Mouse (Mus musculus) stomach, embryonic 16.5 days (tissue): ENCODE data around the gene Tfrc. TPM values are rescaled to one million over a fixed set of nuclear protein-coding genes. Genes with fewer than 3 reads are reported as not detected.
"Not testable (repeated sequence)": the region's sequence is repeated elsewhere in the genome, so short reads cannot be mapped to it uniquely, and the experiment has no call there.

Experiments used
- ATAC-seq: fragments of 200-750 bp; cut with Nextera tagmentation; 2 replicates; pipeline ENCODE4 v1.8.0; 2017; ENCODE audit warnings: moderate number of reproducible peaks, moderate TSS enrichment; ENCODE audit not compliant: insufficient read depth, low FRiP score
- H3K27ac ChIP-seq: fragments of 300-500 bp; sonication (generic); 2 replicates; pipeline ENCODE4 v1.5.1; 2014; ENCODE audit warnings: low read length
- H3K27me3 ChIP-seq: fragments of 300-500 bp; sonication (generic); 2 replicates; pipeline ENCODE4 v1.6.1; 2014; ENCODE audit warnings: low read length, control low read depth, mixed read lengths; ENCODE audit not compliant: control insufficient read depth, insufficient read depth
- H3K36me3 ChIP-seq: fragments of 300-500 bp; sonication (generic); 2 replicates; pipeline ENCODE4 v1.6.1; 2014; ENCODE audit warnings: low read length; ENCODE audit not compliant: control insufficient read depth, insufficient read depth
- H3K4me1 ChIP-seq: fragments of 300-500 bp; sonication (generic); 2 replicates; pipeline ENCODE4 v1.6.1; 2014; ENCODE audit warnings: low read length, control low read depth, mixed read lengths; ENCODE audit not compliant: control insufficient read depth, insufficient read depth
- H3K4me2 ChIP-seq: fragments of 300-500 bp; sonication (generic); 2 replicates; pipeline ENCODE4 v1.6.1; 2014; ENCODE audit warnings: low read depth, low read length, mixed read lengths
- H3K4me3 ChIP-seq: fragments of 300-500 bp; sonication (generic); replicated peaks from 2 replicates; pipeline ENCODE4 v1.5.1; 2014; ENCODE audit warnings: mild to moderate bottlenecking, low read length
- H3K9ac ChIP-seq: fragments of 300-500 bp; sonication (generic); 2 replicates; pipeline ENCODE4 v1.6.1; 2014; ENCODE audit warnings: low read length
- H3K9me3 ChIP-seq: fragments of 300-500 bp; sonication (generic); replicated peaks from 2 replicates; pipeline ENCODE4 v1.6.1; 2016; ENCODE audit warnings: low read length, control low read depth; ENCODE audit not compliant: control insufficient read depth
- WGBS: fragments of 180-500 bp; shearing (Covaris S2); extraction: QIAGEN DNeasy Blood & Tissue Kit; methylation state at CpG from one replicate; pipeline ENCODE4 v1.1.7; 2014; 5-methylcytosine and 5-hydroxymethylcytosine counted together
- polyA plus RNA-seq: library from polyadenylated mRNA; unstranded; fragments of >200 nt; fragmentation: Nextera tagmentation; extraction: Ambion mirVana; gene quantifications from 2 replicates; pipeline ENCODE4 v1.2.1, GENCODE M21; 2015

The Tfrc gene
- polyA plus RNA-seq, 1 experiment from 2014 or later: 68.3 TPM

GRCm38 (mm10) chr16:32633486-32634012, 24.8 kb downstream of the Tfrc start:
- Histone ChIP-seq H3K4me3 (no peak overlapping the region), H3K4me1 (no peaks in the 10 kb centered on the region; the same call in 1 of the 2 replicates), H3K9me3 (no peaks in the 10 kb centered on the region), H3K27me3 (no peaks in the 10 kb centered on the region), H3K36me3 (peaks cover 27% of the 10 kb centered on the region; the same call in 1 of the 2 replicates), H3K27ac (no peak overlapping the region), H3K9ac (no peak overlapping the region), H3K4me2 (no peak overlapping the region)
- WGBS: 87% methylated on average over 4 of the region's 4 CpGs
- no peak for ATAC-seq

GRCm38 (mm10) chr16:32634183-32634582, 25.5 kb downstream of the Tfrc start:
- Histone ChIP-seq H3K27me3 (no peaks in the 10 kb centered on the region), H3K27ac (no peak overlapping the region), H3K9me3 (no peaks in the 10 kb centered on the region), H3K36me3 (peaks cover 27% of the 10 kb centered on the region; the same call in 1 of the 2 replicates), H3K4me2 (no peak overlapping the region), H3K4me1 (no peaks in the 10 kb centered on the region; the same call in 1 of the 2 replicates), H3K9ac (no peak overlapping the region), H3K4me3 (no peak overlapping the region)
- 80% methylated on average over 5 of the region's 5 CpGs for WGBS
- no peak for ATAC-seq

- Histone ChIP-seq H3K27me3 (no peaks in the 10 kb centered on the region), H3K4me1 (no peaks in the 10 kb centered on the region; the same call in 1 of the 2 replicates), H3K27ac (no peak overlapping the region), H3K9me3 (no peaks in the 10 kb centered on the region), H3K36me3 (0 out of 2 replicates have a peak, but pooled peaks cover 20% of the 10 kb centered on the region), H3K4me2 (no peak overlapping the region), H3K9ac (no peak overlapping the region), H3K4me3 (no peak overlapping the region)
- 62% methylated on average over 3 of the region's 3 CpGs for WGBS
- ATAC-seq: peak; percentile 35; the same call in 1 of the 2 replicates
Observed at GRCm38 (mm10) chr16:32635314-32635713, 26.6 kb downstream of the Tfrc start.

GRCm38 (mm10) chr16:32636331-32636730, 27.6 kb downstream of the Tfrc start:
- H3K9ac ChIP-seq: no peak overlapping the region
- no peaks in the 10 kb centered on the region for H3K27me3 ChIP-seq
- H3K4me3 ChIP-seq: no peak overlapping the region
- ATAC-seq: no peak
- no peak overlapping the region for H3K4me2 ChIP-seq
- no peak overlapping the region for H3K27ac ChIP-seq
- no peaks in the 10 kb centered on the region; the same call in 1 of the 2 replicates for H3K4me1 ChIP-seq
- H3K9me3 ChIP-seq: no peaks in the 10 kb centered on the region
- 84% methylated on average over 3 of the region's 3 CpGs for WGBS
- H3K36me3 ChIP-seq: 0 out of 2 replicates have a peak, but pooled peaks cover 12% of the 10 kb centered on the region

GRCm38 (mm10) chr16:32636871-32637521, 28.3 kb downstream of the Tfrc start:
- ATAC-seq: no peak

GRCm38 (mm10) chr16:32638476-32638875, 29.8 kb downstream of the Tfrc start:
- Histone ChIP-seq H3K36me3 (no peaks in the 10 kb centered on the region), H3K4me2 (no peak overlapping the region), H3K27me3 (no peaks in the 10 kb centered on the region), H3K9ac (no peak overlapping the region), H3K4me3 (no peak overlapping the region), H3K4me1 (no peaks in the 10 kb centered on the region; the same call in 1 of the 2 replicates), H3K9me3 (no peaks in the 10 kb centered on the region), H3K27ac (no peak overlapping the region)
- ATAC-seq: peak; percentile 35
- WGBS: 7% methylated on average over 8 of the region's 8 CpGs

More at GRCm38 (mm10) chr16:32636871-32637521, 28.3 kb downstream of the Tfrc start:
- Histone ChIP-seq H3K4me3 (no peak overlapping the region), H3K4me2 (no peak overlapping the region), H3K27me3 (no peaks in the 10 kb centered on the region), H3K9ac (no peak overlapping the region), H3K9me3 (no peaks in the 10 kb centered on the region), H3K36me3 (0 out of 2 replicates have a peak, but pooled peaks cover 9% of the 10 kb centered on the region), H3K27ac (no peak overlapping the region), H3K4me1 (no peaks in the 10 kb centered on the region; the same call in 1 of the 2 replicates)
- WGBS: 37% methylated on average over 6 of the region's 6 CpGs

GRCm38 (mm10) chr16:32640096-32640495, 31.4 kb downstream of the Tfrc start:
- Histone ChIP-seq H3K36me3 (no peaks in the 10 kb centered on the region), H3K27me3 (no peaks in the 10 kb centered on the region), H3K4me2 (no peak overlapping the region), H3K4me1 (peaks cover 5% of the 10 kb centered on the region), H3K4me3 (no peak overlapping the region), H3K9me3 (no peaks in the 10 kb centered on the region), H3K9ac (no peak overlapping the region), H3K27ac (no peak overlapping the region)
- no peak for ATAC-seq
- WGBS: 42% methylated on average over 5 of the region's 5 CpGs

GRCm38 (mm10) chr16:32640683-32641082, 32.0 kb downstream of the Tfrc start:
- not testable (repeated sequence) for H3K9ac ChIP-seq, H3K4me3 ChIP-seq, H3K9me3 ChIP-seq, H3K36me3 ChIP-seq, ATAC-seq, H3K27ac ChIP-seq, H3K4me2 ChIP-seq, H3K27me3 ChIP-seq
- H3K4me1 ChIP-seq: peaks cover 11% of the 10 kb centered on the region
- 65% methylated on average over 2 of the region's 2 CpGs for WGBS

GRCm38 (mm10) chr16:32641440-32642219, 32.9 kb downstream of the Tfrc start:
- H3K36me3 ChIP-seq: no peaks in the 10 kb centered on the region
- H3K27me3 ChIP-seq: no peaks in the 10 kb centered on the region
- no peak overlapping the region for H3K4me2 ChIP-seq
- H3K9ac ChIP-seq: peak overlapping the region; percentile 39; the same call in 1 of the 2 replicates
- no peak for ATAC-seq
- no peaks in the 10 kb centered on the region for H3K9me3 ChIP-seq
- H3K4me3 ChIP-seq: no peak overlapping the region
- no peak overlapping the region for H3K27ac ChIP-seq
- 61% methylated on average over 20 of the region's 20 CpGs for WGBS
- H3K4me1 ChIP-seq: peaks cover 19% of the 10 kb centered on the region
